Mouse (Mus musculus) C2C12 (cell line): ENCODE results near the gene Rpl13.

ENCODE experiments used
- CTCF ChIP-seq: IDR thresholded peaks from one replicate; pipeline ENCODE4 v1.5.1; 2011; ENCODE audit not compliant: control insufficient read depth, insufficient read depth, insufficient read length
- FOSL1 ChIP-seq: IDR thresholded peaks from one replicate; pipeline ENCODE4 v1.8.0; 2011; ENCODE audit warnings: mild to moderate bottlenecking, low read length; ENCODE audit not compliant: poor library complexity, insufficient read depth, severe bottlenecking
- MAX ChIP-seq: IDR thresholded peaks from one replicate; pipeline ENCODE4 v1.6.1; 2011; ENCODE audit warnings: mild to moderate bottlenecking, control low read depth
- MYOD1 ChIP-seq: IDR thresholded peaks from one replicate; pipeline ENCODE4 v1.6.1; 2011; ENCODE audit warnings: low read depth; ENCODE audit not compliant: control insufficient read depth, insufficient read length
- MYOG ChIP-seq: IDR thresholded peaks from one replicate; pipeline ENCODE4 v1.6.1; 2011; ENCODE audit not compliant: control insufficient read depth, insufficient read length; ENCODE audit errors: extremely low read depth
- USF1 ChIP-seq: IDR thresholded peaks from one replicate; pipeline ENCODE4 v1.6.1; 2011; ENCODE audit warnings: low read depth, mild to moderate bottlenecking, control low read depth, moderate library complexity

GRCm38 (mm10) chr8:123117744-123118143, 15.6 kb downstream of the Rpl13 start:
- TF ChIP-seq MYOG: no peak
- no peak for TF ChIP-seq USF1
- no peak for TF ChIP-seq CTCF
- TF ChIP-seq MAX: no peak
- no peak for TF ChIP-seq FOSL1
- TF ChIP-seq MYOD1: no peak
